ENCODE assay signal across 8 mouse cellular contexts in genomic region chr12:84193642-84194399, GRCm38 (mm10). TPM values are rescaled to one million over a fixed set of nuclear protein-coding genes. Genes with fewer than 3 reads are reported as not detected.
DNase-seq lines count a peak whose midpoint lies in the region; ATAC-seq and TF ChIP-seq lines count a peak whose summit lies in the region.

No protein-coding gene starts in this region.

- no peaks in the 10 kb centered on the region for H3K36me3 ChIP-seq in kidney, embryonic 14.5 days (ENCODE audit: control insufficient read depth, insufficient read depth, low read length)
- no peaks in the 10 kb centered on the region for H3K36me3 ChIP-seq in limb, embryonic 15.5 days
- no peaks in the 10 kb centered on the region for H3K36me3 ChIP-seq in midbrain, postnatal 0 days (ENCODE audit: insufficient read depth, low read length)

- peak overlapping the region; percentile 92 for H3K27ac ChIP-seq in bone marrow macrophage, adult 2 months (ENCODE audit: insufficient read depth, low read depth, low read length)
- H3K27ac ChIP-seq in embryonic fibroblast, embryonic 13.5 days (ENCODE audit: insufficient read depth, low read length) = peak overlapping the region; percentile 95
- H3K27ac ChIP-seq in kidney, embryonic 14.5 days (ENCODE audit: low read depth, low read length) = peak overlapping the region; percentile 98
- H3K27ac ChIP-seq in limb, embryonic 15.5 days = peak overlapping the region; percentile 98
- peak overlapping the region; percentile 89 for H3K27ac ChIP-seq in midbrain, postnatal 0 days (ENCODE audit: low read depth, low read length)

- peak; percentile 86 for ATAC-seq in kidney, embryonic 14.5 days (ENCODE audit: low FRiP score, low TSS enrichment)
- ATAC-seq in limb, embryonic 15.5 days (ENCODE audit: insufficient number of reproducible peaks, low FRiP score, low TSS enrichment, low read depth) = peak; percentile 86
- ATAC-seq in midbrain, postnatal 0 days (ENCODE audit: low FRiP score) = peak; percentile 79

- H3K9ac ChIP-seq in kidney, embryonic 14.5 days (ENCODE audit: low read depth, low read length) = peak overlapping the region; percentile 94
- H3K9ac ChIP-seq in limb, embryonic 15.5 days = peak overlapping the region; percentile 84
- H3K9ac ChIP-seq in midbrain, postnatal 0 days (replicated peaks; ENCODE audit: low read length, poor library complexity, severe bottlenecking) = peak overlapping the region; percentile 79

- H3K4me1 ChIP-seq in bone marrow macrophage, adult 2 months (ENCODE audit: control insufficient read depth, insufficient read depth, low read length) = peaks cover 42% of the 10 kb centered on the region
- H3K4me1 ChIP-seq in embryonic fibroblast, embryonic 13.5 days (ENCODE audit: control insufficient read depth, insufficient read depth, low read length) = peaks cover 16% of the 10 kb centered on the region
- H3K4me1 ChIP-seq in kidney, embryonic 14.5 days (ENCODE audit: control insufficient read depth, insufficient read depth, low read length) = peaks cover 54% of the 10 kb centered on the region
- peaks cover 79% of the 10 kb centered on the region for H3K4me1 ChIP-seq in limb, embryonic 15.5 days
- H3K4me1 ChIP-seq in midbrain, postnatal 0 days (ENCODE audit: insufficient read depth, low read length) = peaks cover 7% of the 10 kb centered on the region; the same call in 1 of the 2 replicates

- DNase-seq in B cell, adult 2 months = peak; percentile 95
- DNase-seq in heart, adult 9 months (ENCODE audit: low spot score in 2 of 2) = peak; percentile 96 to 97
- peak; percentile 94 for DNase-seq in midbrain, postnatal 0 days (ENCODE audit: low spot score)
- peak; percentile 87 to 95 for DNase-seq in spleen, postnatal 10 days (ENCODE audit: low spot score in 2 of 2)

- peak overlapping the region; percentile 85 for H3K4me2 ChIP-seq in kidney, embryonic 14.5 days (replicated peaks; ENCODE audit: low read depth, low read length)
- H3K4me2 ChIP-seq in limb, embryonic 15.5 days = peak overlapping the region; percentile 90
- H3K4me2 ChIP-seq in midbrain, postnatal 0 days (ENCODE audit: low read depth, low read length, poor library complexity, severe bottlenecking) = peak overlapping the region; percentile 96

- under 1% methylated on average over 48 of the region's 49 CpGs for WGBS in kidney, embryonic 14.5 days
- under 1% methylated on average over 49 of the region's 49 CpGs for WGBS in limb, embryonic 15.5 days
- WGBS in midbrain, postnatal 0 days = under 1% methylated on average over 47 of the region's 49 CpGs

- no peaks in the 10 kb centered on the region for H3K27me3 ChIP-seq in kidney, embryonic 14.5 days (ENCODE audit: control insufficient read depth, insufficient read depth, low read length)
- H3K27me3 ChIP-seq in limb, embryonic 15.5 days = no peaks in the 10 kb centered on the region
- no peaks in the 10 kb centered on the region for H3K27me3 ChIP-seq in midbrain, postnatal 0 days (ENCODE audit: insufficient read depth, low read length)

- TF ChIP-seq POLR2A in bone marrow macrophage, adult 2 months (IDR thresholded peaks at IDR 0.05; ENCODE audit: borderline replicate concordance, low read depth, low read length) = no peak; the same call in 1 of the 2 replicates
- peak; percentile 92 for TF ChIP-seq POLR2A in embryonic fibroblast, embryonic 13.5 days (IDR thresholded peaks at IDR 0.05; ENCODE audit: low read depth, low read length)

- TF ChIP-seq CTCF in bone marrow macrophage, adult 2 months (IDR thresholded peaks at IDR 0.05; ENCODE audit: low read depth, low read length) = 0 out of 2 replicates have a peak, but pooled peaks have one; percentile 9
- no peak for TF ChIP-seq CTCF in embryonic fibroblast, embryonic 13.5 days (IDR thresholded peaks at IDR 0.05; ENCODE audit: borderline replicate concordance, insufficient read depth, low read length)
- TF ChIP-seq CTCF in midbrain, postnatal 0 days (IDR thresholded peaks at IDR 0.05) = no peak

- H3K4me3 ChIP-seq in bone marrow macrophage, adult 2 months (ENCODE audit: insufficient read depth, low read length) = peak overlapping the region; percentile 90
- peak overlapping the region; percentile 62 for H3K4me3 ChIP-seq in embryonic fibroblast, embryonic 13.5 days (ENCODE audit: insufficient read depth, low read length)
- peak overlapping the region; percentile 76 for H3K4me3 ChIP-seq in kidney, embryonic 14.5 days (ENCODE audit: low read length)
- H3K4me3 ChIP-seq in limb, embryonic 15.5 days = peak overlapping the region; percentile 75
- H3K4me3 ChIP-seq in midbrain, postnatal 0 days (ENCODE audit: low read depth, low read length) = peak overlapping the region; percentile 66

- no peaks in the 10 kb centered on the region for H3K9me3 ChIP-seq in kidney, embryonic 14.5 days (ENCODE audit: control insufficient read depth, low read length)
- no peaks in the 10 kb centered on the region for H3K9me3 ChIP-seq in limb, embryonic 15.5 days
- no peaks in the 10 kb centered on the region for H3K9me3 ChIP-seq in midbrain, postnatal 0 days (ENCODE audit: low read length)

RNA-seq across cellular contexts. Expression of gene Elmsan1, which starts 24.9 kb away (rescaled TPM):
- polyA plus RNA-seq in bone marrow macrophage, adult 2 months (2012; ENCODE audit: insufficient read depth, insufficient read length, missing spikeins) = 26.6 and 33.7 TPM in 2 replicates
- polyA plus RNA-seq in embryonic fibroblast, embryonic 13.5 days (2011; ENCODE audit: insufficient read length, low read depth, missing spikeins) = 20.6 and 21.3 TPM in 2 replicates
- 5.8 and 9.3 TPM in 2 replicates for polyA plus RNA-seq in kidney, embryonic 14.5 days (2014; fragmentation: Nextera tagmentation; extraction: Ambion mirVana)
- 13.2 and 13.8 TPM in 2 replicates for polyA plus RNA-seq in limb, embryonic 15.5 days (2015; fragmentation: Nextera tagmentation; extraction: Ambion mirVana)
- total RNA-seq in midbrain, postnatal 0 days (2014; rRNA removed) = 8.5 and 15.6 TPM in 2 replicates
- 2.0 and 3.0 TPM in 2 replicates for polyA plus RNA-seq in midbrain, postnatal 0 days (2015; fragmentation: Nextera tagmentation; extraction: Ambion mirVana)

RNA-seq across cellular contexts. Expression of gene Pnma1, which starts 45.5 kb away (rescaled TPM):
- 0.23 TPM in 1 of 2 replicates, not detected in the other for polyA plus RNA-seq in bone marrow macrophage, adult 2 months (2012; ENCODE audit: insufficient read depth, insufficient read length, missing spikeins)
- polyA plus RNA-seq in embryonic fibroblast, embryonic 13.5 days (2011; ENCODE audit: insufficient read length, low read depth, missing spikeins) = 0.30 and 0.35 TPM in 2 replicates
- 0.24 and 0.51 TPM in 2 replicates for polyA plus RNA-seq in kidney, embryonic 14.5 days (2014; fragmentation: Nextera tagmentation; extraction: Ambion mirVana)
- 0.78 and 0.93 TPM in 2 replicates for polyA plus RNA-seq in limb, embryonic 15.5 days (2015; fragmentation: Nextera tagmentation; extraction: Ambion mirVana)
- total RNA-seq in midbrain, postnatal 0 days (2014; rRNA removed) = 6.0 and 8.1 TPM in 2 replicates
- 8.2 and 8.9 TPM in 2 replicates for polyA plus RNA-seq in midbrain, postnatal 0 days (2015; fragmentation: Nextera tagmentation; extraction: Ambion mirVana)

Comparison
In these comparisons a context has a peak if more than half of its experiments do, and no peak if none do; other contexts are left out.
1. Peak in every context shown above with its lines: DNase-seq, ATAC-seq, H3K4me3 ChIP-seq and H3K27ac ChIP-seq.